Mouse (Mus musculus) frontal cortex, postnatal 10 days (tissue): ENCODE data around the gene Rbm20.

ENCODE experiments used
- DNase-seq, 2 experiments: peaks; one replicate each; pipeline ENCODE4 v3.0.0; 2022; ENCODE audit warnings: low spot score in 2 of 2, mixed read lengths in 1 of 2

Gene Rbm20

DNA sequence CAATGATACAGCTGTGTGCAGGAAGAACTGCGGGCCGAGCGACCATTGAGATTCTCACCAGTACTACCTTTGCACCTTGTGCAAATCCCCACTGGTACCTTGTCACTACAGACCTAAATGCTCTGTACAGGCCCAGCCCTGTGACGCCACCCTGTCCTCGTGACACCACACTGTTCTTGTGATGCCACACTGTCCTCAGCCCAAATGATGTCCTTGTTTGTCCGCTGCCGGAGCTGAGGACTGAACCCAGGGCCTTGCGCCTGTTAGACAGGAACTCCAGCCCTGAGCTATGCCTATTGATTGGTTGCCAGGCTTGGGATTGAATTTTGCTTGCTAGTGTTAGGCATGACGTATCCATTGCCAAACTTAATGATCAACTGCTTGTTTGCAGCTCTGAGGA is 40.3 kb downstream of the Rbm20 start:
- DNase-seq = no peak

DNA sequence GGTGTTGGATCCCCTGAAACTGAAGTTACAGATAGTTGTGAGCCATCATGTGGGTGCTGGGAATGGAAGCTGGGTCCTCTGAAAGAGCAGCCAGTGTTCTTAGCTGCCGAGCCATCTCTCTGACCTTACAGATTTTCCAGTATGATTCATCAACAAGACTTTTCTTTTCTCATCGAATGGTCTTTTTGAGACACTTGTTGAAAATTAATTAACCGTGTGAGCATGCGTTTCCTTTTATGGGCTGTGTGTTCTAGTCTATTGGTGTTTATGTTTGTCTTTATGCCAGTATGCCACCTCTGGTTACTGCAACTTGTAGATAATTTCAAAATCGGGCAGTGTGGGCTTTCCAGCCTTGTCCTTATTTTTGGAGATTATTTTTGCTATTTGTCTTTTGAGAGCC is 45.1 kb downstream of the Rbm20 start:
- DNase-seq = no peak

DNA sequence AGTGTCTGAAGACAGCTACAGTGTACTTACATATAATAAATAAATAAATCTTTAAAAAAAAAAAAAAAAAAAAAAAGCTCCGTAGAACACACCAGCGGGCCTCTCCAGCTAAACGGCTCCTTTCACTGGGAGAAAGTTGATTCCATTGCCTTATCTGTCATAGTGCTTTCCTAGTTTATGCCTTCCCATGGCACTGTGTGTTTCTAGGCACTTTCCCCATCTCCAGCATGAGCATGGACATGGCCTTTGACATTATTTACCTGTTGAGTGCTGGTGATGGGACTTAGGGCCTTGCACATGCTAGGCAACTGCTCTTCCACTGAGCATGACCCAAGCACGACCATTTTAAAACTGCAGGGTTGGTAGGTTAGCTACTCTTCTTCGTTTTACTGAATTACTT is 46.9 kb downstream of the Rbm20 start:
- no peak for DNase-seq

DNA sequence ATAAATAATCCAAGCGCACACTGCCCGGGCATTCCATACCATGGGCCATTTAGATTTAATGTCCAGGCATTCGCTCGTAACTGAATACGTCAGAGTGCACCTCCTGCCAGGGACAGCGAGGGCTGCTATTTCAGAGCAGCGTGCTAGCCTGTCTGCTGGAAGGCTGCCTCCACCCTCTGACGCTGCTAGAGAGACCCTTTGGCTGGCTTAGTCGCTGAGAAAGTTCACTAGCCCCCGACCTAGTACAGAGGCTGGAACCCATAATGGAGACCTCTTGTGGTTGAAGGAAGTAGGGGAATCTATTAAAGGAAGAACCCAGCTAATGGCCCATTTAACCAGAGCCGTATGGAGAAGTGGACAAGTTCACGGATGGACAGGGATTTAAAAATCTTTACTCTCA is 49.2 kb downstream of the Rbm20 start:
- DNase-seq = no peak

DNA sequence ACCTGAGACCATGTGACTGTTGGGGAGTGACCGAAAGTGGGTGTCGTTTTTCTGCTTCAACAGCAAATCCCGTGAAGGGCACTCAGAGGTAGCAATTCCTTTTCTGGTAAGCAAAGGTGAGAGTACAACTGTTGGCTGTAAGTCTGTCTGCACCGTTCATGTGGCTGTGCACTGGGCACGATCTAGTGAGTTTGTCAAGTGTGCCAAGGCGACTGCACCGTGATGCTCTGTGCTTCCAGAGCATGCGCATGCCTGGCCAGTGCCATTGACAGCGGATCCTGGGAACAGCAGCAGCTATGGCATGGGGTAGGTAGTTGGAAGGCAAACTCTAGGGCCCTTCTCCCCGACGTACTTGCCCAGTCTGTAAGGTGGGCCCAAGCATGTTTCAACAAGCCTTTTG is 49.6 kb downstream of the Rbm20 start:
- no peak for DNase-seq

DNA sequence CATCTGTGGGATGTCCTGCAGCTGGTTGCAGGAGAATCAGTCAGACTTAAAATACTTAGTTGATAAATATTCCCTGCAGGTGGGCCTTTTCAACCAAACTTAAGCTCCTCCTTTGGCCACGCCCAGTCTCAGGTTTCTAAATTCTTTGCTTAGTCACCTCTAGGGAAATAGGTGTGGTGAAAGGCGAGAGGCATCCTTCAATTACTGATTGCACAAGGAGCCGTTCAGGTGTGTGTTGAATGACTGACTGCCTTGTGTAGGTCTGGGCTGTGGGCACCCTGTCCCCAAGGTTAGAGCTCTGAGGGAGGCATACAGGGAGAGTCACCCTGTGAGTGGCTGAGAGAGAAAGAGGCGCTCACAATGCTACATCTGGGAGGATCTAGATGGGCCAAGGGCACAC is 50.2 kb downstream of the Rbm20 start:
- no peak for DNase-seq

DNA sequence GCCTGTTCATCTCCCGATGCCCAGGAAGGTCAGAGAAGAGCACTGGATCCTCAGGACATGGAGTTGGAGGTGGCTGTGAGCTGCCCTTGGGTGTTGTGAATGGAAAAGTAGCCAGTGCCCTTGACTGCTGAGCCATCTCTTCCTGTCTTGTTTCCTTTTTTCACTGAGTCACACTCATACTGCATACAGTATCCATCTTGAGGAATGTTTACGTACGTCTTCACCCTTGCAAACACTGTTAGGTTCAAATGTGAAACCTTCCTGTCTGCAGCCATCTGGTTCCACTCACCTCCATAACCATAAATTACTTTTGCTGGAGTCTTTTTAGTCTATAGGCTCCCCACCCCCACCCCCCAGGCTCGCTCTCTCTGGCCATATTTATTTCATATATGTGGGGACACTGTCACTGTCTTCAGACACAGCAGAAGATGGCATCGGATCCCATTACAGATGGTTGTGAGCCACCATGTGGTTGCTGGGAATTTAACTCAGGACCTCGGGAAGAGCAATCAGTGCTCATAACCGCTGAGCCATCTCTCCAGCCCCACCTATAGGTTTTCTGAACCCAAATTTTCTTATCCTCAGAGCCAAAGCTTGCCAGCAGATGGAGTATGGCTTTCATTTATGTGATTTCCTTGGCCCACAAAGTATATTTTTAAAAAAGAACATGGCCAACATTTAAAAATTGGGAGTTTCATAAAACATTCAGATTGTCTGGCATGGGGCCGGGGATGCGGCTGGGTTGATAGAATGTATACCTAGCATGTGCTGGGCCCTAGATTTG is 51.0 kb downstream of the Rbm20 start:
- DNase-seq = no peak

DNA sequence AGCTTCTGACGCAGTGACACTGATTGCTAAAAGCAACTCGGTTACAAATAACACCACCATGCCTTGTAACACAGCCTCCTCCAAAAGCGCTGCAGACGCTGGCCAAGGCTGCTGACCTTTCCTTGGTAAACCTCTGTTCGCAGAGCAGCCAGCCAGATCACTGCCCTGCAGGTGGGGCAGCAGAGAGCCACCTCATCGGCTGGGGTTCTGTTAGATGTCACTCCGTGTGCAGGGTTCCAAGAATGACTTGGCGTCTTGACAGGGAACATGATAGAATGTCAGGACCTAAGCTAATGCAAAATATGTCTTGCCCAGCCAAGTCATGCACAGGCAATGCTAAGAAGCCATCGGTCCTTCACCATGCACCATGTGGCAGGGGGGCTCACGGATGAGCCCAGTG is 52.8 kb downstream of the Rbm20 start:
- no peak for DNase-seq

DNA sequence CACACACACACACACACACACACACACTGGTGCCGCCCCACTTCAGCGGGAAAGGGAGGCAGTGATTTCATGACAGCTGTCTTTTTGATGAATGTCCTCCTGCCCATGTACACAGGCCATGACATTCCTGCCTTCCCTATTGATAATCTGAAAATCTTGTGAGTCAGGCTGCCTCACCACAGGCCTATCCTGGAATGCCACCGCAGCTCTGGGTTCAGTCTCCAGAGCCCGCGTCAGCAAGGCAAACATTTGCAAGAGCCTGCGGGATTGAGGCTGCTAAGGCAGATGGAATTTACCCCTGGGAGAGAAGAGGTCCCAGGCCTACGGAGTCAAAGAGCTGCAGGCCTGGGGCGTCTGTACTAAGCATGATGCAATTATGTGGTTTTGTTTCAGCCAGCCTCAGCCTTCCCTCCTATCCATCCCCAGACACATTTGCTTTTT is 54.7 kb downstream of the Rbm20 start:
- DNase-seq = no peak

DNA sequence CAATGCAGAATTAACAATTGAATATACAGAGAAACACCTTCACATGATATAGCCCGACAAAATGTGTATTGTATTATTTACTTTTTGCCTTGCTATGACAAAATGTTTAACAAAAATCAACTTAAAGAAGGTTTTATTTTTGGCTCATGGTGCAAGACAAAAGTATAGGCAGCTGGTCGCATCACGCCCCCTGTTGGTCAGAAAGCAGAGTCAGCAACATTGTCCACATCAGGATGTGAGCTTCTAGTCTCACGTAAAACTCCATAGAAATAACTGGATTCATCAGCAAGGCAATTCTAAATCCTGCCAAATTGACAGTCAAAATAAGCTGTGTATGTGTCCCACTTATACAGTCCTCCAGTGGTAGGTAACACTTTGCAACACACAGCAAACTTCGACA is 57.7 kb downstream of the Rbm20 start:
- no peak for DNase-seq

DNA sequence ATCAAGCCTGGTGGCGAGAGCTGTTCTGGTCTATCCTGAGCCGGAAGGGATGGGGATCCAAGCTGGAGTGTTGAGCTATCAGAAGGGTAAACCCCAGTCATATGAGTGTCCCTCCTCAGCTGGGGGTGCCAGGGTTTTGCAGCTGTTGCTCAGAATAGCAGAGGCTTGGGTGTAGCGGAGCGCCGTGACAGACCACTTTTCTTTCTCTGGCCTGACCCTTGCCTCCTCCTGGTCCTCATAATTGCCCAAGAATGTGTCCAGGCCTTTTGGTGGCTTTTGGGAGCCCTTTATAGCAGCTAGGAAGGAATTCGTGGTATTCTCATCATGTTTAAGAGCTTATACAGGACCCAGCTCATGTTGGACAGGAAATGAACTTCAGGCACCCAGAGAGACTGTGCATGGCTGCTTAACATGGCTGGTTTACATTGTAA is 61.6 kb downstream of the Rbm20 start:
- DNase-seq = no peak

DNA sequence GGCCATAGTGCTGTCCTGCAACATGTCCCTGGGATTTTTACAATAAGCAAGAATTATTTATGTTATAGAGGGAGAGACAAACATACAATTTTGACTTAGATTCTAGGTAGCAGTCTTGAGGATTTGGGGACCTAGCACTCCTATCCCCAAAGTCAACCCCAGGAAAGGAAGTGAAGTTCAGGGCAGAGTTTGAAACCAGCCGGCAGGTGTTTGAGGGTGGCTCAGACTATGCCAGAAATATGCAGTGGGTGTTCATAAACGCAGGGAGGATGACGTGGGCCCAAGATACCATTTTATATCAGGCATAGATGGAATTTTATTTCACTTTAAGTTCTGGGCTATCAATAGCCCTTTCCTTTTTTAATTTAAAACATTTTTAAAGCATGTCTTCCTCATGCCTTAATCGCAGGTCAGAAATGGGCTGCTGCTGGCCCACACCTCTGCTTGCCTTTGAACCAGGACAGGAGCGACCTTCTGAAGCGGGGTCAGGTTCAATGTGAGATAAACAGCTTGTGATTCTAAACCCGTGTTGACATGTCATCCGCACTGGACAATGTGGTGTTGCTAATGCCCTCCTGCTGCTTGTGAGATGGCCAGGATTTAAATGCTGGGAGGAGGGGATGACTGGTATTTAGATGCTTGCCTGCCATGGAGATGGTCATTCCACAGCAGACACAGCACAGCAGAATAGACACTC is 62.6 kb downstream of the Rbm20 start:
- DNase-seq = no peak

DNA sequence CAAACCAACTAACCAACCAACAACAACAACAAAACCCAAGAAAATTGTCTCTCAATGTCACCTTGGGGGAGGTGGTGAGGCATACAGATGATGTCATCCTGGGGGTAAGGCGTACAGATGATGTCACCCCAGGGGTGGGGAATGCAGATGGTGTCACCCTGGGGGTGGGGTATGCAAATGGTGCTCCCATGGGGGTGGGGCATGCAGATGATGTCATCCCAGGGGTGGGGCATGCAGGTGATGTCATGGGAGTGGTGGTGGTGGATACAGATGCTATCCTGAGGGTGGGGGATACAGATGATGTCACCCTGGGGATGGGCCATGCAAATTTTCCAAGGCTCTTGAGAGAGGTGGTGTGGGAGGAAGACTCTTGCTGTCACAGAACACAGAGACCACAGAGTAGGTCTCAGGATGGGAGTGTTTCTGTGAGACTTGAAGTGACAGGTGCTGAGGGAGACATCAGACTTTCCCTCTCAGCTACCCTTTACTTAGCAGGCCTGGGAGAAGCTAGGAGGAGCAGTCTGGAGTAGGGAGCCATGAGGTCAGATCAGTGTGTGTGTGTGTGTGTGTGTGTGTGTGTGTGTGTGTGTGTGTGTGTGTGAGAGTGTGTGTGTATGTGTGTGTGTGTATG is 63.8 kb downstream of the Rbm20 start:
- no peak for DNase-seq

DNA sequence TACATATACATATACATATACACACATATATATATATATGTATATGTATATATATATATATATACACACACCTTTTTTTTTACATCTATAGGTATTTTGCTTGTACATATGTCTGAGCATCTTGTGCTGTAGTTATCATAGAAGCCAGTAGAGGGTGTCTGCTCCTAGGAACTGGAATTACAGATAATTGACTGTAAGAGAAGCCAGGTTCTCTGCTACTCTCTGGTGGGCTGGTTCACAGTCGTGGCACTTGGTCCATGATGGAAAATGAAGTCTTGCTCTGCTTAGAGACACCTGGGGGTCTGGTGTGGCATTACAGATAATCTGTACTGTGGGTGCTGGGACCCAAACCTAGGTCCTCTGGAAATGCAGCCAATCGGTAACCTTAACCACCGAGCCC is 64.8 kb downstream of the Rbm20 start:
- DNase-seq = no peak

DNA sequence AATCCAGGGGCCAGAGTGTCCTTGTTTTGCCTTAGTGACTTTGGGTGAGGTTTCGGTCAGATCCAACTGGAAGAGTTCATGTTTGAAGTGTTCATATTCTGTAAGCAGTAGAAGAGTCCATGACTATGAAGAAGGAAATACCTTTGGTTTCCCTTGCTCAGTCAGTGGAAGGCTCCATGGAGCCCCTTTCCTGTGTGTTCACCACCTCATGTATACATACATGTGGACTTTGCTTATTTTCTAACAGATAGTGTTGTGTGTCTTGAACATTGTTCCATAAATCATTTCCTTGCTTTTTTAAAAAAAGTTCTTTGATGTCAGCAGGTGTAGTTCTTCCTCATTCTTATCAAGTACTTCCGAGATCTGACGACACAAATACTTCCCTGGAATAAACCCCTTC is 68.2 kb downstream of the Rbm20 start:
- no peak for DNase-seq

DNA sequence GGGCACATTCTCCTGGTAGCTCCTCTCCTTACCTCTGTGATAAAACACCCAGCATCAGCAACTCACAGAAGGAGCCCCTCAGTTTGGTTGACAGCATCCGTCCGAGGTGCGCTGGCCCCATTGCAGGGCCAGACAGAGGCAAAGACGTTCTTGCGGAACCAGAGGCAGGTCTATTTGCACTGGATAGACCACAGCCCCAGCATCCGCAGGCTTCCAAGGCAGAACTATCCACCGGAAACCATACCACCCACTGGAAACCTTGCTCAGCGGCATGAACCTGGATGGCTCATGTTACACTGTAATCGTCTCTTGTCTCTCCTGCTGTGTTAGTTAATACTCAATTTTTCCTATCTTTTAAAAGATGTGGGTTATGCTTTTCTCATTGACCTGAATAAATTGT is 69.0 kb downstream of the Rbm20 start:
- no peak for DNase-seq

DNA sequence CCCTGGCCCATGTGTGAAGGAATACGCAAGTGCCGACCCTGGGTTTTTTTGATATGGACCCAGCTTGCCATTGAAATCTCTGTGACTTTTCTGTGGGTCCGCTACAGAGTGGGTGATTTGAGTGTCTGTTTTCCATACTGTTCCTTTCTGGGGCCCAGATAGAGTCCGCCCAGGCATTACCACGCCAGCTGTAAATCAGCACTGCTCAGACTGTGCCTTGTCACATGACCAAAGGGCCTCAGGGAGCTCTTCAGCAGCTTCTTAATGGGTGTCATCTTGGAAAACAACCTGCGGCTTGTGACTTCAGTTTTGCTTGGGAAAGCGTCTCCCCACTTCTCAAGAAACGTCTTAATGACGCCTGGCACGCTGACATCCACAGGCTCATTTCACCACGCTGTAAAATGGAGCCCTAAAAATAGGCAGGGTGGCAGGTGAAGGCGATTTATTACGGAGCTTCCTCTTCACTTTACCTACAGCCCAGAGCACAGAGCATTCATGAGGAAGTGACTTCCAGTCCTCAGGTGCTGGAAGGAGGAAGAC is 71.2 kb downstream of the Rbm20 start:
- no peak for DNase-seq

DNA sequence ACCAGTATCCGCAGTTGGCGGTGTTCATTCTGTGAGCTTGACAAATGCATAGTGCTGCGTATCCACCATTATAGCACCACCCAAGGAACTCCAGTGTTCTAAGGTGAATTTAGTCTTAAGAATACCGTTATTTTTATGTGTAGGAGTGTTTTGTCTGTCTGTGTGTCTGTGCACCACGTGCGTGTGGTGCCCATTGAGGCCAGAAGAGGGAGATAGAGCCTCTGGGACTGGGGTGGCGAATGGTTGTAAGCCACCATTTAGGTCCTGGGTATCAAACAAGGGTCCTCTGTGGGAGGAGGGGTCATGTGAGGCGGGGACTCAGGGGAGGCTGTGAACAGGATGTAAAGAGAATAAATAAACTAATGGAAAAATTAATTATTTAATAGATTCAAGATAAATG is 72.2 kb downstream of the Rbm20 start:
- no peak for DNase-seq

DNA sequence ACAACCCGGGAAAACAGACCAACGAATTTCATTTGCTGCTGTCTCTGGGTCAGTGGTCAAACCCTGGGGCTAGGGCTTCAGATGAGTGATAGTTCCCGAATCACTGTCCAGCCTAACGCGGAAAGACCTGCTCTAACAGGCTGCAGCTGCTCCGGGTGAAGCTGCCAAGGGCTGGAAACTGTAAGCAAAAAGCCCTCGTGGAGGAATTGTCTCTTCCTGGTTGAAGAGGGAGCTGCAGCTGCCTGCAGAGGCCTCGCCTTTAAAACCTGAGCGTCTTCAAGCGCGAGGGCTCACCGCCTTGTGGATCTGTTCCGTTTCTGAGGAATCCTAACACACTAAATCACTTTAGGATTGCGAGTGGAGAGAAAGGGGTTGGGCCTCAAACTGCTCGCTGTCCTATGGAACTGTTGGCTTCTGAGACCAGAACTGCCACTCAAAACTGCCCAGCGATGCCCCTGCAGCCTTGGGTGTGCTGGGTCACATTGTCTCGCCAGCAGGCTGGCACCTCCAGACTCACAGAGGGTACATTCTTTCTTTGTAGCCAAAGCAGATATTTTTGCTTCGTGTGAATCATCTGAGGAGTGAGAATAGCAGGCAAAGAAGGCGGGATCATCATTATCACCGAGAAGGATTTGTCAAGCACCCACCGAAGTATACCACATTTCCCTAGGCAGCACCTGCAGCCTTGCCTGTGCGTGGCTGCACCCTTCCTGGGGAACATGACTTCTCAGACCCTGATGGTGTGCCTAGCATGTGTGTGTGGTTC is 74.5 kb downstream of the Rbm20 start:
- no peak for DNase-seq

DNA sequence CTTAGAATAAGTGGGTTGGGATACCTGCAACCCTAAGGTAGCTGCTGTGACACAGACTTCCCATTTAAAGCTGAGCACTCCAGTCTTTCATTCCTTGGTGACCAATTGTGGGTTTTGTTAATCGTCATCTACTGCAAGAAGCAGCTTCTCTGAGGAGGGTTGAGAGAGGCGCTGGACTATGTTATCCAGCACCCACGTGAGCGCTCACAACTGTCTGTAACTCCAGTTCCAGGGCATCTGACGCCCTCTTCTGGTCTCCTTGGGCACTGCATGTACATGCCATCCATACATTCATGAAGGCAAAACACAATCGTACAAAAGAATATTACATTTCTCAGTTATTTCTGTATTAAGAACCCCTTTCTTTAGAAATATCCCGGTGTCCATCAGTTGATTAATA is 75.9 kb downstream of the Rbm20 start:
- DNase-seq = no peak

DNA sequence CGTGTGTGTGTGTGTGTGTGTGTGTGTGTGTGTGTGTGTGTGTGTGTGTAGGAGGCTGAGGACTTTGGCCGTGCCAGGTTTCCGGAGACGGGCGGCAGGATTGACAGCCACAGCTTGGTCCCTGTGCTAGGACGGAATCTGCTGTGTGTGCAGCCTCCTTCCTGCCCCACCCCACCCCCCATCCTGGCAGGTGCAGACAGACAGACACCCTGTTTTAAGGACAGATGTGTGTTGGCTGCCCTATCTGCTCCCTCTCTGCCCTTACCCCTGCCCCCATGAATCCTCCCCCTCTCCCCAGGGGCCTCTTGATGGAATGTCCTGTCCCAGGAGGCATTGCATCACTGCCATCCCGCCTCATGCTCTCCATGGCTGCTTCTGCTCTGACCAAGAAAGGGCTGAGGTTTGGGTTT is 77.3 kb downstream of the Rbm20 start:
- no peak for DNase-seq

DNA sequence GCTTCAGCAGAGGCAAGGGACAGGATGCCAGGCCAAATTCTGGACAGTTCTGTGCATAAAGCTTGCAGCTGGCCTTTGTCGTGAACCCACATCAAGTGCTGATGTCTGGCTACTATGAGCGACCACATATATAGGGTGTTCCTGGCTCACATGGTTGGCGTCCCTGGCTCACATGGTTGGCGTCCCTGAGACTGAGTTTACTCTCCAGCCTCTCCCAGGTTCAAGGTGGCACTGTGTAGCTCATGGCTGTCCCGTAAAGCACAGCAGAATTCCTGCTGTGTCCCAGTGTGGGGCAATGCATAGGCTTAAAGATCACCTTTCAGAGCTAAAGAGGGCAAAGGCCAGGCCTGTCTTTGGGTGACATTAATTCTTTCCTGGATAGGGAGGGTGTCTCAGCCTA is 78.2 kb downstream of the Rbm20 start:
- no peak for DNase-seq
